Mouse (Mus musculus) lung, postnatal 10 days (tissue): Measurements from ENCODE around the gene Kdm2a.
A peak's percentile ranks its signal among the peaks of the same experiment; 100 is the strongest.

Source experiments
- DNase-seq: peaks from one replicate; pipeline ENCODE4 v3.0.0; 2021

The Kdm2a gene

GRCm38 (mm10) chr19:4326881-4327280 is 71.2 kb downstream of the Kdm2a start:
- no peak for DNase-seq

- DNase-seq, result no peak
Observed at GRCm38 (mm10) chr19:4326106-4326505, 72.0 kb downstream of the Kdm2a start.

- no peak for DNase-seq
Observed at GRCm38 (mm10) chr19:4322134-4322533, 76.0 kb downstream of the Kdm2a start.

GRCm38 (mm10) chr19:4321622-4322021 is 76.5 kb downstream of the Kdm2a start:
- DNase-seq, result no peak

GRCm38 (mm10) chr19:4319272-4319671 is 78.8 kb downstream of the Kdm2a start:
- DNase-seq, result no peak

- DNase-seq, result no peak
Observed at GRCm38 (mm10) chr19:4317181-4317580, 80.9 kb downstream of the Kdm2a start.

- peak; percentile 47 for DNase-seq
Observed at GRCm38 (mm10) chr19:4315223-4315944, 82.7 kb downstream of the Kdm2a start.

GRCm38 (mm10) chr19:4309776-4310185 is 88.3 kb downstream of the Kdm2a start:
- peak; percentile 73 for DNase-seq

GRCm38 (mm10) chr19:4309302-4309701 is 88.8 kb downstream of the Kdm2a start:
- no peak for DNase-seq

- DNase-seq, result peak; percentile 82
Observed at GRCm38 (mm10) chr19:4306190-4306577, 91.9 kb downstream of the Kdm2a start, which contains the start of gene Grk2. Grk2 (minus strand) TSS chr19:4306222.

- peak; percentile 53 for DNase-seq
Observed at GRCm38 (mm10) chr19:4305491-4306189, 92.4 kb downstream of the Kdm2a start.

- no peak for DNase-seq
Observed at GRCm38 (mm10) chr19:4304871-4305321, 93.2 kb downstream of the Kdm2a start.

- DNase-seq, result peak; percentile 44
Observed at GRCm38 (mm10) chr19:4304251-4304821, 93.7 kb downstream of the Kdm2a start.

GRCm38 (mm10) chr19:4303640-4303995 is 94.5 kb downstream of the Kdm2a start:
- DNase-seq, result no peak

GRCm38 (mm10) chr19:4302936-4303639 is 95.0 kb downstream of the Kdm2a start:
- no peak for DNase-seq

GRCm38 (mm10) chr19:4301735-4302651 is 96.1 kb downstream of the Kdm2a start:
- peak; percentile 81 for DNase-seq

- DNase-seq, result no peak
Observed at GRCm38 (mm10) chr19:4300852-4301734, 97.0 kb downstream of the Kdm2a start.

- peak; percentile 56 for DNase-seq
Observed at GRCm38 (mm10) chr19:4300271-4300704, 97.8 kb downstream of the Kdm2a start.

- DNase-seq, result no peak
Observed at GRCm38 (mm10) chr19:4299574-4300270, 98.4 kb downstream of the Kdm2a start.

GRCm38 (mm10) chr19:4299126-4299525 is 99.0 kb downstream of the Kdm2a start:
- no peak for DNase-seq
